Mouse (Mus musculus) CH12.LX (cell line): ENCODE data around the gene Slc26a10. TPM values are rescaled to one million over a fixed set of nuclear protein-coding genes. Genes with fewer than 3 reads are reported as not detected.

Experiments
- DNase-seq: peaks from one replicate; pipeline ENCODE4 v3.0.0-alpha.2; 2013; ENCODE audit errors: extremely low read depth
- H3K27ac ChIP-seq: 2 replicates; pipeline ENCODE4 v1.5.1; 2012; ENCODE audit warnings: low read depth, mild to moderate bottlenecking, control low read depth, moderate library complexity; ENCODE audit not compliant: insufficient read depth
- H3K27me3 ChIP-seq: replicated peaks from 2 replicates; pipeline ENCODE3; 2012; ENCODE audit warnings: inconsistent platforms
- H3K36me3 ChIP-seq, 2 experiments: replicated peaks in 1 of 2; 2 replicates each; pipeline versions ENCODE3 to v1.6.1; 2012; ENCODE audit warnings: inconsistent platforms in 1 of 2, low read length in 1 of 2, mild to moderate bottlenecking in 1 of 2, mixed read lengths in 1 of 2, moderate library complexity in 1 of 2; ENCODE audit not compliant: control insufficient read depth in 1 of 2, insufficient read depth in 1 of 2
- H3K4me1 ChIP-seq, 2 experiments: 2 replicates each; pipeline ENCODE4 v1.6.1; 2012; ENCODE audit warnings: inconsistent platforms in 1 of 2, moderate library complexity in 1 of 2; ENCODE audit not compliant: insufficient read depth in 2 of 2, control insufficient read depth in 1 of 2
- H3K4me2 ChIP-seq: 2 replicates; pipeline ENCODE4 v1.6.1; 2012; ENCODE audit warnings: low read depth, mild to moderate bottlenecking, control low read depth; ENCODE audit not compliant: poor library complexity, insufficient read depth, severe bottlenecking
- H3K4me3 ChIP-seq, 3 experiments: fragments of 150-350 bp in 1 of 3; sonication (generic) in 1 of 3; replicated peaks in 1 of 3; 2 replicates each; pipeline versions ENCODE3 to v1.5.1; 2011 to 2012; ENCODE audit warnings: low read depth in 2 of 3, low read length in 2 of 3, mild to moderate bottlenecking in 2 of 3, moderate library complexity in 2 of 3, control low read depth in 1 of 3, improper control_type of control experiment in 1 of 3, inconsistent platforms in 1 of 3, mixed read lengths in 1 of 3; ENCODE audit not compliant: poor library complexity in 1 of 3
- H3K79me2 ChIP-seq: replicated peaks from 2 replicates; pipeline ENCODE4 v1.6.1; 2012; ENCODE audit warnings: mild to moderate bottlenecking, moderate library complexity; ENCODE audit not compliant: control insufficient read depth, poor library complexity, insufficient read depth, severe bottlenecking; ENCODE audit errors: extremely low read depth
- H3K9ac ChIP-seq: 2 replicates; pipeline ENCODE4 v1.6.1; 2012; ENCODE audit warnings: low read depth, mild to moderate bottlenecking, control low read depth, moderate library complexity; ENCODE audit not compliant: insufficient read depth
- H3K9me3 ChIP-seq: replicated peaks from 2 replicates; pipeline ENCODE3; 2012; ENCODE audit warnings: low read length, inconsistent platforms, mixed read lengths
- E2F4 ChIP-seq: IDR thresholded peaks from 2 replicates; pipeline ENCODE4 v1.6.1; 2011; ENCODE audit warnings: low read depth, low read length, improper control_type of control experiment; ENCODE audit not compliant: insufficient replicate concordance
- EP300 ChIP-seq: IDR thresholded peaks from 2 replicates; pipeline ENCODE4 v1.6.1; 2011; ENCODE audit warnings: low read length, improper control_type of control experiment
- ETS1 ChIP-seq: conservative IDR thresholded peaks from 2 replicates; pipeline ENCODE4 v1.6.1; 2012; ENCODE audit warnings: low read depth, mild to moderate bottlenecking, inconsistent platforms, low read length, improper control_type of control experiment, moderate library complexity
- HCFC1 ChIP-seq: IDR thresholded peaks from 2 replicates; pipeline ENCODE4 v1.6.1; 2012; ENCODE audit warnings: low read depth, mild to moderate bottlenecking, inconsistent platforms, low read length, improper control_type of control experiment
- JUN ChIP-seq: IDR thresholded peaks from 2 replicates; pipeline ENCODE4 v1.6.1; 2011; ENCODE audit warnings: low read depth, mild to moderate bottlenecking, low read length, improper control_type of control experiment, moderate library complexity; ENCODE audit not compliant: insufficient read depth
- KAT2A ChIP-seq: IDR thresholded peaks from 2 replicates; pipeline ENCODE4 v1.6.1; 2012; ENCODE audit warnings: low read length, improper control_type of control experiment, inconsistent platforms; ENCODE audit not compliant: insufficient replicate concordance
- MAX ChIP-seq: IDR thresholded peaks from 2 replicates; pipeline ENCODE4 v1.6.1; 2011; ENCODE audit warnings: low read length, improper control_type of control experiment
- NELFE ChIP-seq: IDR thresholded peaks from 2 replicates; pipeline ENCODE4 v1.6.1; 2011; ENCODE audit warnings: low read depth, low read length, improper control_type of control experiment
- NRF1 ChIP-seq: IDR thresholded peaks from 2 replicates; pipeline ENCODE4 v1.6.1; 2014; ENCODE audit warnings: low read depth, mild to moderate bottlenecking, inconsistent platforms, low read length, improper control_type of control experiment, moderate library complexity
- PAX5 ChIP-seq: IDR thresholded peaks from 2 replicates; pipeline ENCODE4 v1.6.1; 2012; ENCODE audit warnings: low read length, inconsistent platforms, mixed read lengths
- POLR2A ChIP-seq: IDR thresholded peaks from 2 replicates; pipeline ENCODE4 v1.6.1; 2011; ENCODE audit warnings: low read depth, mild to moderate bottlenecking, improper control_type of control experiment, low read length
- POLR2AphosphoS2 ChIP-seq: IDR thresholded peaks from 2 replicates; pipeline ENCODE4 v1.6.1; 2011; ENCODE audit warnings: low read depth, low read length, improper control_type of control experiment
- RAD21 ChIP-seq: IDR thresholded peaks from 2 replicates; pipeline ENCODE4 v1.6.1; 2011; ENCODE audit warnings: low read depth, mild to moderate bottlenecking, low read length, improper control_type of control experiment, moderate library complexity
- RCOR1 ChIP-seq: conservative IDR thresholded peaks from 2 replicates; pipeline ENCODE4 v1.6.1; 2012; ENCODE audit warnings: low read depth, mild to moderate bottlenecking, inconsistent platforms, low read length, improper control_type of control experiment
- TCF12 ChIP-seq: IDR thresholded peaks from 2 replicates; pipeline ENCODE4 v1.6.1; 2014; ENCODE audit warnings: low read depth, mild to moderate bottlenecking, inconsistent platforms, low read length, improper control_type of control experiment
- UBTF ChIP-seq: IDR thresholded peaks from 2 replicates; pipeline ENCODE4 v1.6.1; 2012; ENCODE audit warnings: low read depth, mild to moderate bottlenecking, inconsistent platforms, low read length, improper control_type of control experiment, moderate library complexity
- ZC3H11A ChIP-seq: IDR thresholded peaks from 2 replicates; pipeline ENCODE4 v1.6.1; 2012; ENCODE audit warnings: low read depth, mild to moderate bottlenecking, inconsistent platforms, low read length, improper control_type of control experiment
- ZKSCAN1 ChIP-seq: IDR thresholded peaks from 2 replicates; pipeline ENCODE4 v1.6.1; 2012; ENCODE audit warnings: low read depth, inconsistent platforms, low read length, improper control_type of control experiment, borderline replicate concordance
- ZMIZ1 ChIP-seq: IDR thresholded peaks from 2 replicates; pipeline ENCODE4 v1.6.1; 2012; ENCODE audit warnings: low read depth, mild to moderate bottlenecking, inconsistent platforms, low read length, improper control_type of control experiment
- dilution Hi-C: fragments of 300-500 bp; cut with MboI; formaldehyde crosslinking; loops from 2 replicates; pipeline ENCODE4 v1.14.3; 2020; ENCODE audit warnings: low sequenced_read_pairs; ENCODE audit not compliant: extremely low pct_unique_long_range_greater_than_20kb, extremely low pct_ligation_motif_present
- in situ Hi-C: fragments of 300-500 bp; cut with MboI; formaldehyde crosslinking; loops from 3 replicates; pipeline ENCODE4 v1.14.3; 2019; ENCODE audit warnings: low sequenced_read_pairs, low pct_ligation_motif_present, low pct_unique_long_range_greater_than_20kb, mixed read lengths
- polyA plus RNA-seq: library from polyadenylated mRNA; unstranded; fragments of >175 nt; gene quantifications from 2 replicates; pipeline ENCODE4 v1.2.1, GENCODE M21; 2012; ENCODE audit warnings: low read depth; ENCODE audit not compliant: insufficient read length
- total RNA-seq, 2 experiments: library from RNA; depleted of rRNA; stranded (reverse); fragments of 300-350 nt in 1 of 2; fragments of >200 nt in 1 of 2; gene quantifications; 2 replicates each; pipeline ENCODE4 v1.2.3; 2012 to 2014

Slc26a10 gene
- total and polyA plus RNA-seq, 3 experiments: 0.05 to 1.7 (median 0.16) TPM

GRCm38 (mm10) chr10:127140971-127141370, 39.5 kb downstream of the Slc26a10 start:
- no peaks in the 10 kb centered on the region for H3K79me2 ChIP-seq
- H3K4me3 ChIP-seq: no peak overlapping the region
- no peaks in the 10 kb centered on the region for H3K27me3 ChIP-seq
- no peak overlapping the region for H3K9ac ChIP-seq
- H3K36me3 ChIP-seq: no peaks in the 10 kb centered on the region
- H3K27ac ChIP-seq: no peak overlapping the region
- no peak for DNase-seq
- H3K4me1 ChIP-seq: peaks cover 7 to 38% of the 10 kb centered on the region in 2 experiments
- H3K9me3 ChIP-seq: no peaks in the 10 kb centered on the region
- no peak for TF ChIP-seq HCFC1
- TF ChIP-seq E2F4: no peak
- TF ChIP-seq NRF1: no peak
- no peak for TF ChIP-seq KAT2A
- TF ChIP-seq NELFE: no peak
- TF ChIP-seq ETS1: no peak
- no peak for TF ChIP-seq RCOR1
- TF ChIP-seq PAX5: no peak
- TF ChIP-seq ZKSCAN1: no peak
- dilution Hi-C loops: no loop called here
- no peak overlapping the region for H3K4me2 ChIP-seq
- in situ Hi-C loops: no loop called here

- no peak for DNase-seq
- no peaks in the 10 kb centered on the region for H3K79me2 ChIP-seq
- H3K4me2 ChIP-seq: no peak overlapping the region
- in situ Hi-C loops: no loop called here
- TF ChIP-seq ZMIZ1 (no peak), PAX5 (no peak), RCOR1 (no peak), KAT2A (no peak), POLR2A (no peak), RAD21 (no peak), EP300 (no peak), ZC3H11A (no peak), MAX (no peak), UBTF (no peak), JUN (no peak), E2F4 (no peak), TCF12 (no peak), POLR2AphosphoS2 (no peak), ETS1 (no peak)
- TF ChIP-seq, all 38 proteins: peak for 0
- Histone ChIP-seq H3K9me3 (no peaks in the 10 kb centered on the region), H3K36me3 (no peaks in the 10 kb centered on the region), H3K4me1 (peaks cover 7 to 39% of the 10 kb centered on the region in 2 experiments), H3K4me3 (no peak overlapping the region), H3K27ac (no peak overlapping the region), H3K27me3 (no peaks in the 10 kb centered on the region), H3K9ac (no peak overlapping the region)
- dilution Hi-C loops: no loop called here
Observed at GRCm38 (mm10) chr10:127138328-127139141, 41.9 kb downstream of the Slc26a10 start.
